26 mouse cellular contexts compared by ENCODE assay signal in the genomic region with DNA sequence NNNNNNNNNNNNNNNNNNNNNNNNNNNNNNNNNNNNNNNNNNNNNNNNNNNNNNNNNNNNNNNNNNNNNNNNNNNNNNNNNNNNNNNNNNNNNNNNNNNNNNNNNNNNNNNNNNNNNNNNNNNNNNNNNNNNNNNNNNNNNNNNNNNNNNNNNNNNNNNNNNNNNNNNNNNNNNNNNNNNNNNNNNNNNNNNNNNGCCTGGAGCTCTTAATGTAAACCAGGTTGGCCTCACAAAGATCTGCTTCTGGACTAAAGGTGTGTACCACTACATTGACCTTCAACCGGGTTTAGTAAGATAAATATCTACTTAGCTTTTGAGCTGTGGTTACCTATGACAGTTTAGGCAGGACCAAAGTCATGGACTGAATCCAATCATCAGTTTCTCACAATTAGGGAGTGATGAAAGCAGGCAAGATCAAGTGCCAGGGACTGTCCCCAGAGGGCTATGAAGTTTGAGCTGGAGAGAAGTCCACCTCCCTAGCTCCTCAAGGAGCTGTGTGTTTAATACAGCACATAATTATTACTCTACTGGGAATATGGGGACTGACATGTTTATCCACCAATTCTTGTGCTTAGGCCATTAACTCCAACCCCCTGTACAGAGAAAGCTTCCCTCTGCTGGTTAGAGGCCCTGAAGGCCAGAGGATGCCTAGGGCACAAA. TPM values are rescaled to one million over a fixed set of nuclear protein-coding genes. Genes with fewer than 3 reads are reported as not detected.
DNase-seq lines count a peak whose midpoint lies in the region; ATAC-seq and TF ChIP-seq lines count a peak whose summit lies in the region.
"Had no signal": no experiment of that assay in that cellular context is flagged by ENCODE, and none has a peak within 500 bp of the region (broad histone marks: within the 10 kb centered on the region; RNA-seq: fewer than 3 reads in every experiment).

No protein-coding gene starts in this region.

- peak; percentile 42; the same call in 1 of the 2 replicates for ATAC-seq in embryonic facial prominence, embryonic 14.5 days (ENCODE audit: low read depth)
- no peak for ATAC-seq in liver, embryonic 11.5 days (replicated peaks; ENCODE audit: low FRiP score)
- ATAC-seq in limb, embryonic 13.5 days (ENCODE audit: low FRiP score, low read depth), result peak; percentile 83
- ATAC-seq in midbrain, embryonic 11.5 days (ENCODE audit: low FRiP score), result no peak
- ATAC-seq: activated CD4-positive, CD25-positive, alpha-beta regulatory T cell, adult 4 months; forebrain, embryonic 13.5 days; forebrain, embryonic 16.5 days; hindbrain, embryonic 16.5 days; intestine, embryonic 15.5 days had no signal

- no peaks in the 10 kb centered on the region for H3K36me3 ChIP-seq in embryonic facial prominence, embryonic 14.5 days (ENCODE audit: control insufficient read depth, insufficient read depth, low read length)
- no peaks in the 10 kb centered on the region for H3K36me3 ChIP-seq in embryonic facial prominence, embryonic 10.5 days (replicated peaks)
- no peaks in the 10 kb centered on the region for H3K36me3 ChIP-seq in liver, adult 2 months (ENCODE audit: control insufficient read depth, insufficient read depth, low read length)
- H3K36me3 ChIP-seq in liver, embryonic 11.5 days (ENCODE audit: control insufficient read depth, insufficient read depth, low read length), result no peaks in the 10 kb centered on the region
- H3K36me3 ChIP-seq in limb, embryonic 13.5 days, result no peaks in the 10 kb centered on the region
- no peaks in the 10 kb centered on the region for H3K36me3 ChIP-seq in midbrain, embryonic 11.5 days (ENCODE audit: control insufficient read depth, insufficient read depth, low read length)
- H3K36me3 ChIP-seq: embryonic facial prominence, embryonic 12.5 days; forebrain, embryonic 10.5 days; heart, embryonic 15.5 days; hindbrain, embryonic 10.5 days; hindbrain, embryonic 13.5 days; intestine, embryonic 15.5 days had no signal

- H3K4me2 ChIP-seq in embryonic facial prominence, embryonic 14.5 days (ENCODE audit: low read depth, low read length), result no peak overlapping the region
- no peak overlapping the region for H3K4me2 ChIP-seq in liver, embryonic 11.5 days
- 0 out of 2 replicates have a peak overlapping the region, but pooled peaks have one; percentile 14 for H3K4me2 ChIP-seq in limb, embryonic 13.5 days (replicated peaks)
- H3K4me2 ChIP-seq in midbrain, embryonic 11.5 days, result no peak overlapping the region
- H3K4me2 ChIP-seq: embryonic facial prominence, embryonic 12.5 days; forebrain, embryonic 13.5 days; heart, embryonic 11.5 days; heart, embryonic 15.5 days; hindbrain, embryonic 13.5 days; intestine, embryonic 15.5 days had no signal

- no peaks in the 10 kb centered on the region for H3K79me2 ChIP-seq in liver, adult 2 months (ENCODE audit: control insufficient read depth, insufficient read depth, low read length)

- no peak overlapping the region for H3K9ac ChIP-seq in embryonic facial prominence, embryonic 14.5 days (ENCODE audit: low read depth, low read length)
- H3K9ac ChIP-seq in liver, adult 2 months (ENCODE audit: low read depth, low read length), result no peak overlapping the region
- no peak overlapping the region for H3K9ac ChIP-seq in liver, embryonic 11.5 days (ENCODE audit: low read depth, low read length)
- no peak overlapping the region for H3K9ac ChIP-seq in limb, embryonic 13.5 days
- no peak overlapping the region for H3K9ac ChIP-seq in midbrain, embryonic 11.5 days (ENCODE audit: low read length)
- H3K9ac ChIP-seq: embryonic facial prominence, embryonic 12.5 days; forebrain, embryonic 13.5 days; heart, embryonic 15.5 days; hindbrain, embryonic 13.5 days; intestine, embryonic 15.5 days had no signal

- TF ChIP-seq CTCF in liver, adult 2 months (IDR thresholded peaks at IDR 0.05; ENCODE audit: low read depth, low read length), result no peak

- no peaks in the 10 kb centered on the region for H3K4me1 ChIP-seq in embryonic facial prominence, embryonic 14.5 days (ENCODE audit: control insufficient read depth, insufficient read depth, low read length)
- H3K4me1 ChIP-seq in embryonic facial prominence, embryonic 10.5 days, result peaks cover 12% of the 10 kb centered on the region
- H3K4me1 ChIP-seq in liver, adult 2 months (ENCODE audit: control insufficient read depth, insufficient read depth, low read length), result no peaks in the 10 kb centered on the region
- no peaks in the 10 kb centered on the region; the same call in 1 of the 2 replicates for H3K4me1 ChIP-seq in liver, embryonic 11.5 days (replicated peaks; ENCODE audit: control insufficient read depth, insufficient read depth, low read length)
- peaks cover 15% of the 10 kb centered on the region for H3K4me1 ChIP-seq in limb, embryonic 13.5 days
- peaks cover 8% of the 10 kb centered on the region for H3K4me1 ChIP-seq in midbrain, embryonic 11.5 days (ENCODE audit: control insufficient read depth, insufficient read depth, low read length)
- H3K4me1 ChIP-seq: intestine, embryonic 15.5 days had no signal

- TF ChIP-seq POLR2A in liver, adult 2 months (IDR thresholded peaks at IDR 0.05; ENCODE audit: extremely low read depth, insufficient read depth, low read length), result no peak

- WGBS in embryonic facial prominence, embryonic 14.5 days, result 57% methylated on average over 1 of the region's 1 CpGs
- 74% methylated on average over 1 of the region's 1 CpGs for WGBS in embryonic facial prominence, embryonic 10.5 days
- 24% methylated on average over 1 of the region's 1 CpGs for WGBS in liver, adult 2 months
- WGBS in liver, embryonic 11.5 days, result 67% methylated on average over 1 of the region's 1 CpGs
- WGBS in limb, embryonic 13.5 days, result 23% methylated on average over 1 of the region's 1 CpGs
- WGBS in midbrain, embryonic 11.5 days, result 90% methylated on average over 1 of the region's 1 CpGs

- H3K27ac ChIP-seq in embryonic facial prominence, embryonic 14.5 days (replicated peaks; ENCODE audit: low read depth, low read length), result no peak overlapping the region
- no peak overlapping the region for H3K27ac ChIP-seq in embryonic facial prominence, embryonic 10.5 days (replicated peaks)
- no peak overlapping the region for H3K27ac ChIP-seq in liver, adult 2 months (replicated peaks; ENCODE audit: insufficient read depth, low read depth, low read length)
- no peak overlapping the region for H3K27ac ChIP-seq in liver, embryonic 11.5 days (ENCODE audit: low read depth, low read length)
- H3K27ac ChIP-seq in limb, embryonic 13.5 days, result peak overlapping the region; percentile 15; the same call in 1 of the 2 replicates
- no peak overlapping the region for H3K27ac ChIP-seq in midbrain, embryonic 11.5 days (ENCODE audit: low read depth, low read length)
- H3K27ac ChIP-seq: embryonic facial prominence, embryonic 12.5 days; forebrain, embryonic 10.5 days; forebrain, embryonic 13.5 days; heart, embryonic 15.5 days; hindbrain, embryonic 10.5 days; hindbrain, embryonic 13.5 days; intestine, embryonic 15.5 days had no signal

- peak; percentile 60 for DNase-seq in adrenal gland, postnatal 10 days
- DNase-seq in adrenal gland, adult 8-10 months, result no peak
- DNase-seq in embryonic facial prominence, embryonic 14.5 days (ENCODE audit: low spot score), result no peak
- no peak for DNase-seq in embryonic facial prominence, embryonic 10.5 days (ENCODE audit: low spot score)
- peak; percentile 39 for DNase-seq in liver, adult 2 months (ENCODE audit: extremely low read depth, low read depth, low spot score)
- DNase-seq in liver, embryonic 11.5 days (ENCODE audit: low spot score), result no peak
- no peak for DNase-seq in midbrain, embryonic 11.5 days (ENCODE audit: low spot score, missing footprints)
- DNase-seq: cerebellum, adult 18-20 months; cerebellum, adult 9-10 months; cerebellum, postnatal 14 days; gastrocnemius, postnatal 10 days; gastrocnemius, postnatal 36 days; heart, postnatal 10 days; heart, postnatal 36 days had no signal

- H3K27me3 ChIP-seq in embryonic facial prominence, embryonic 14.5 days (replicated peaks; ENCODE audit: control insufficient read depth, insufficient read depth, low read length), result no peaks in the 10 kb centered on the region
- no peaks in the 10 kb centered on the region for H3K27me3 ChIP-seq in embryonic facial prominence, embryonic 10.5 days (replicated peaks; ENCODE audit: low read depth, poor library complexity, severe bottlenecking)
- no peaks in the 10 kb centered on the region for H3K27me3 ChIP-seq in liver, adult 2 months (ENCODE audit: control insufficient read depth, insufficient read depth, low read length)
- H3K27me3 ChIP-seq in liver, embryonic 11.5 days (replicated peaks; ENCODE audit: control insufficient read depth, insufficient read depth, low read length), result no peaks in the 10 kb centered on the region
- H3K27me3 ChIP-seq in limb, embryonic 13.5 days, result no peaks in the 10 kb centered on the region
- no peaks in the 10 kb centered on the region for H3K27me3 ChIP-seq in midbrain, embryonic 11.5 days (ENCODE audit: control insufficient read depth, insufficient read depth, low read length)
- H3K27me3 ChIP-seq: embryonic facial prominence, embryonic 12.5 days; forebrain, embryonic 13.5 days; heart, embryonic 15.5 days; hindbrain, embryonic 13.5 days; intestine, embryonic 15.5 days had no signal

- no peak overlapping the region for H3K4me3 ChIP-seq in embryonic facial prominence, embryonic 14.5 days (ENCODE audit: low read depth, low read length)
- H3K4me3 ChIP-seq in embryonic facial prominence, embryonic 10.5 days, result no peak overlapping the region
- no peak overlapping the region for H3K4me3 ChIP-seq in liver, adult 2 months (ENCODE audit: insufficient read depth, low read depth, low read length)
- H3K4me3 ChIP-seq in liver, embryonic 11.5 days (ENCODE audit: low read depth, low read length), result no peak overlapping the region
- H3K4me3 ChIP-seq in limb, embryonic 13.5 days, result no peak overlapping the region
- H3K4me3 ChIP-seq in midbrain, embryonic 11.5 days (ENCODE audit: low read depth, low read length), result no peak overlapping the region
- H3K4me3 ChIP-seq: embryonic facial prominence, embryonic 12.5 days; forebrain, embryonic 10.5 days; forebrain, embryonic 13.5 days; heart, embryonic 15.5 days; hindbrain, embryonic 10.5 days; hindbrain, embryonic 13.5 days; intestine, embryonic 15.5 days had no signal

- H3K9me3 ChIP-seq in embryonic facial prominence, embryonic 14.5 days (ENCODE audit: control insufficient read depth, low read length), result 0 out of 2 replicates have a peak, but pooled peaks cover 6% of the 10 kb centered on the region
- peaks cover 9% of the 10 kb centered on the region; the same call in 1 of the 2 replicates for H3K9me3 ChIP-seq in embryonic facial prominence, embryonic 10.5 days
- H3K9me3 ChIP-seq in liver, embryonic 11.5 days (ENCODE audit: control insufficient read depth, low read length), result peaks cover 4% of the 10 kb centered on the region
- peaks cover 7% of the 10 kb centered on the region; the same call in 1 of the 2 replicates for H3K9me3 ChIP-seq in limb, embryonic 13.5 days
- H3K9me3 ChIP-seq in midbrain, embryonic 11.5 days (ENCODE audit: control insufficient read depth, low read length), result peaks cover 6% of the 10 kb centered on the region; the same call in 1 of the 2 replicates
- H3K9me3 ChIP-seq: intestine, embryonic 15.5 days had no signal

RNA-seq across cellular contexts. Expression of gene Ralgapa2, which starts 32.1 kb away (rescaled TPM):
- 10 to 100 TPM; 30.3 to 30.7 TPM for total RNA-seq in adrenal gland, postnatal 10 days (2021)
- 10 to 100 TPM; 17.8 to 27.6 (median 24.6) TPM for total RNA-seq in adrenal gland, adult 8-10 months (2022)
- polyA plus RNA-seq in embryonic facial prominence, embryonic 14.5 days (2014; fragmentation: Nextera tagmentation; extraction: Ambion mirVana), result 4.9 and 6.3 TPM in 2 replicates
- polyA plus RNA-seq in embryonic facial prominence, embryonic 10.5 days (2016; fragmentation: Nextera tagmentation; extraction: Ambion mirVana), result 8.9 and 11.3 TPM in 2 replicates
- total RNA-seq in liver, adult 2 months (2014; rRNA removed), result 54.2 and 58.0 TPM in 2 replicates
- 9.4 and 12.4 TPM in 2 replicates for polyA plus RNA-seq in liver, adult 2 months (2012; rRNA removed)
- polyA plus RNA-seq in liver, embryonic 11.5 days (2014; fragmentation: Nextera tagmentation; extraction: Ambion mirVana), result 11.6 and 13.0 TPM in 2 replicates
- 6.5 and 6.7 TPM in 2 replicates for polyA plus RNA-seq in limb, embryonic 13.5 days (2015; fragmentation: Nextera tagmentation; extraction: Ambion mirVana)
- polyA plus RNA-seq in midbrain, embryonic 11.5 days (2014; fragmentation: Nextera tagmentation; extraction: Ambion mirVana), result 9.0 and 9.7 TPM in 2 replicates

Comparison
In these comparisons a context has a peak if more than half of its experiments do, and no peak if none do; other contexts are left out.
1. DNase-seq: peak in adrenal gland, postnatal 10 days (single experiment) and liver, adult 2 months (single experiment); none in adrenal gland, adult 8-10 months (single experiment), embryonic facial prominence, embryonic 14.5 days (single experiment), embryonic facial prominence, embryonic 10.5 days (single experiment), liver, embryonic 11.5 days (single experiment) and midbrain, embryonic 11.5 days (single experiment).
2. ATAC-seq: peak in embryonic facial prominence, embryonic 14.5 days (single experiment) and limb, embryonic 13.5 days (single experiment); none in liver, embryonic 11.5 days (single experiment) and midbrain, embryonic 11.5 days (single experiment).